Mouse (Mus musculus) cerebellum, adult 2 months (tissue): ENCODE data around the gene Olfr1199.

Experiments used
- CTCF ChIP-seq: fragments of 200-500 bp; IDR thresholded peaks from 2 replicates; pipeline ENCODE4 v1.5.1; 2011; ENCODE audit warnings: low read depth, mild to moderate bottlenecking, control low read depth, low read length, moderate library complexity, borderline replicate concordance; ENCODE audit not compliant: insufficient read depth
- POLR2A ChIP-seq: fragments of 200-500 bp; IDR thresholded peaks from 2 replicates; pipeline ENCODE4 v1.6.1; 2011; ENCODE audit warnings: low read length, control low read depth, borderline replicate concordance; ENCODE audit not compliant: insufficient read depth

GRCm38 (mm10) chr2:88792736-88793135, 32.5 kb upstream of the Olfr1199 start, which contains the start of gene Olfr1201:
- no peak for TF ChIP-seq POLR2A
- no peak for TF ChIP-seq CTCF
